Mouse (Mus musculus) spleen, postnatal 14 days (tissue): ENCODE measurements around the gene Tbc1d20.
"Not testable (repeated sequence)": the region's sequence is repeated elsewhere in the genome, so short reads cannot be mapped to it uniquely, and the experiment has no call there.

Experiments used
- DNase-seq, 2 experiments: peaks; one replicate each; pipeline ENCODE4 v3.0.0; 2021 to 2022; ENCODE audit warnings: low spot score in 2 of 2

Tbc1d20 gene

DNA sequence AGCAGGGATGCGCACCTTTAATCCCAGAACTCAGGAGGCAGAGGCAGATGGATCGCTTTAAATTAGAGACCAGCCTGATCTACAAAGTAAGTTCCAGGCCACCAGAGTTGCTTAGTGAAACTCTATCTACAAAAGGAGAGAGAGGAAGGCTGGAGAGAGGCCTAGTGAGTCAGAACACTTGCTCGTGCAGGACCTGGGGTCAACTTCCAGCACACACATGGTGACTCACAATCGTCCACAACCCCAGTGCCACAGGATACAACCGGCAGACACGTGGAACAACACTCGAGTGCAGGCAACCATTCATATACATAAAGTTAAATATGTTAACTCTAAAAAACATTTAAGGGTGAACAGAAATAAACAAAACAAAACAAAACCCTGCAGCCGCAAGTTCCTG is 33.0 kb downstream of the Tbc1d20 start:
- no peak for DNase-seq

DNA sequence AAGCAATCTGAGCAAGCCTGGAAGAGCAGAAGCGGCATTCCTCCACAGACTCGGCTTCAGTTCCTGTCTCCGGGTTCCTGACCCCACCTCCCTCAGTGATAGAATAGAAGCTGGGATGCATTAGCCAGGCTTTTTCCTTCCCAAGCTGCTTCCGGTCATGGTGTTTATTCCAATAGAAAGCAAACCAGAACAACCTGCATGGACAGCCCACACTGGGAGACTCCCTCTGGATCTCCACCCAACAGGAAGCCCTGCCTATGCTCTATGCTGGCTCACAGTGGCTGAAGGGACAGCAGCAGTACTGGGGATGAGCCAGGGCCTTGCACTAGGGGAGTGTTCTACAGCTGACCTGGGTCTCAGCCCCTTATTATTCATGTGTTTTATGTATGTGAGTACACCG is 34.4 kb downstream of the Tbc1d20 start:
- DNase-seq: no peak

GRCm38 (mm10) chr2:152330858-152331423 is 37.3 kb downstream of the Tbc1d20 start:
- no peak for DNase-seq

- peak; percentile 74 to 75 for DNase-seq
These were observed 38.6 kb downstream of the Tbc1d20 start, which contains the start of gene Rbck1 for GRCm38 (mm10) chr2:152332101-152332825. Gene Rbck1, minus strand, starts transcription at chr2:152332653.

GRCm38 (mm10) chr2:152333345-152334006 is 39.8 kb downstream of the Tbc1d20 start:
- no peak for DNase-seq

DNA sequence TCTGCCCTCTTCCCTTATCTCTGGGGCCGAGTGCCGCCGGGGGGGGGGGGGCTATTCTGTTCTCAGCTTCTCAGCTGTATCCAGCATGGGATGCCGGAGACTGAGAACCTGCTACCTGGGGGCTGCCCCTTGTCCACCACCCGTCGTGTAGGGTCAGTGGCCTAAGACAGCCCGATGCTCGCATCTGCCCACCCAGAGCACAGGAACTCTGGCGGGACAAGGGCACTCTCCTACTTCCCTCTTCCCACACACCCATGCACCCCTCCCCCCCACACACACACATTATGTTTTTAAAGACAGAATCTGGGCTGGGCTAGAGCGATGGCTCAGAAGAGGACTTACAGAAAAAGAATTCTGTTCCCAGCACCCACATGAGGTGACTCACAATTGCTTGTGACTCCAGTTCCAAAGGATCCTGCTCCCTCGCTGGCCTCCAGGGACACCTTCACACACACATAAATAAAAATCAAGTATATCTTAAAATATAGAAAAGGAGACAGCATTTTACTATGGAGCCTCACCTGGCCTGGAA is 41.7 kb downstream of the Tbc1d20 start:
- DNase-seq: no peak

DNA sequence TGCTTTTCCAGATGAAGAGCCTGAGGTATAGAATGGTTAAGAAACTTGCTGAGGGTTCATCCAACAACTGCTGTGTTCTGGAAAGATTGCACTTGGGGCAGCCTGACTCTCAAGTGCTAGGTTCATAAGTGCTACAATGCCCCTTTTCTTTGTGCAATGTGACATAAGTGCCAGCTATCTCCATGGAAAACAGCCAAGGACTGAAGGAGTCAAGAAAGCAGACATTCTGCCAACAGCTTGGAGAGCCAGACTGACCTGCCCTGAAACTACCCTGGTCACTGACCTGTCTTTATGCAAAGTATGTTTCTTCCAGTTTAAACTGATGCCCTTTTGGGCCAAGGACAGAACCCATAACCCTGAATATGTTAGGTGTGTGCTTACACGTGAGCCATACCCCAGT is 43.2 kb downstream of the Tbc1d20 start:
- no peak for DNase-seq

DNA sequence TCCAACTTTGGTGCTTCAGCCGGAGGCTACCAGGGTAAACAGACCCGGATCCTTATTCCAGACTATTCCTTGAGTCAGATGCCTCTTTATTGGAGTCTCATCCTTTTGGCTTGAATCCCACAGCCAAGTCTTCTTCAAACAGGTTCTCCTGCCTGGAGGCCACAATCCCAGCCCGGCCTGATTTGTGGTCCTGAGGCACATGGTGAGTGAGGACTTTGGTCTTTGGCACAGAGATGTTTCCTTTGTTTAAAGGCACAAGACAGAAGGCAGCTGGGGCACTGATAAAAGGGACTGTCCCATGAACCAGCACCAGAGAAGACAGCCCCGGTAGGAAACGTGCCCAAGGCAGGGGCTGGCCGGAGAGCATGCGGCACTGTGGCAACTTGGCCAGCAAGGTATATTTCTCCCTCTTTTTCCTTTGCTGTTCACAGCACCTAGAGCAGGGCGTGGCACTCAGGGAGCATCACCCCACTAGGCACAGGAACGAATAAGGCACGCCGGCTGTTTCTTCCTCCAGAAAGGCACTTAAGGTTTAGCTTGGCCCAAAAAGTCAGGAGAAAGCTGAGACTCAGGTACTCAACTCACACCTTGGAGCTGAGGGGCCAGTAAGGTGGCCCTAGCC is 44.1 kb downstream of the Tbc1d20 start:
- no peak for DNase-seq

DNA sequence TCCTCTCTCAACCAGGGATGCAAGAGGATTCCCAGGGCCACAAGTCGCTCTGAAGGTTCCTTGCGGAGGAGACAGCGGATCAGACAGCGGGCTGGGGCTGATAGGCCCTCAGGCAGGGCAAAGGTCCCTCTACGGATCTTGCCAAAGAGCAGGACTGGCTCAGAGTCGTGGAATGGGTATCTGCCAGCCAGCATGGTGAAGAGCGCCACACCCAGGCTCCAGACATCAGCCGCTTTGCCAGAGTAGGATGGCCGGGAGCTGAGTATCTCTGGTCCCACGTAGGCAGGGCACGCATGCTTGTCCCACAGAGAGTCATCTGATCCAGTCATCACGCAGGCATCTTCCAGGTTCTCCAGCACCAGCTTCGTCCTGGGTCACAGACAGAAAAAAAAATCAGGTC is 44.7 kb downstream of the Tbc1d20 start:
- DNase-seq: no peak

DNA sequence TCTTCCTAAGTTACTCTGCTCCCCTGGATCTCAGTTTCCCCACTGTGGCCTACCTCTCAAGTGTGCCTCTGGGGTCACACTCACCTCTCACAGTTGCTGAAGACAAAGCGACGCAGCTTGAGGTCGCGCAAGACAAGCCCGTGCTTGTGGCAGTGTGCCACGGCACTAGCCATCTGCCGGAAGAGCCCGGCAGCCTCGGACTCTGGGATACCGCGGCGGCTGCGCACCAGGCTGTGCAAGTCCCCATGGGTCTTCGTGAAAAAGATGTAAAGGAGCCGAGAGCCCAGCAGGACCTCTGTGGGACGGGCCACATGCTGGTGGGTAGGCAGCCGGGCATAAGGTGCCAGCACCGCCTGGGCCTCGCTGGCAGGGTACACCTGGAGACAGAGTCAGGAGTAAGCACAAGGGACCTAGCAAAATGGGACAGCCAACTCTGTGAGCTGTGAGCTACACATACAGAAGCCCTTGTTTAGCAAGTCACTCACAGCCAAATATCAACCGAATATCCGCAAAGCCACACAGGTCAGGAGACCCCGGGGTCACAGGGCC is 46.1 kb downstream of the Tbc1d20 start:
- DNase-seq: no peak

DNA sequence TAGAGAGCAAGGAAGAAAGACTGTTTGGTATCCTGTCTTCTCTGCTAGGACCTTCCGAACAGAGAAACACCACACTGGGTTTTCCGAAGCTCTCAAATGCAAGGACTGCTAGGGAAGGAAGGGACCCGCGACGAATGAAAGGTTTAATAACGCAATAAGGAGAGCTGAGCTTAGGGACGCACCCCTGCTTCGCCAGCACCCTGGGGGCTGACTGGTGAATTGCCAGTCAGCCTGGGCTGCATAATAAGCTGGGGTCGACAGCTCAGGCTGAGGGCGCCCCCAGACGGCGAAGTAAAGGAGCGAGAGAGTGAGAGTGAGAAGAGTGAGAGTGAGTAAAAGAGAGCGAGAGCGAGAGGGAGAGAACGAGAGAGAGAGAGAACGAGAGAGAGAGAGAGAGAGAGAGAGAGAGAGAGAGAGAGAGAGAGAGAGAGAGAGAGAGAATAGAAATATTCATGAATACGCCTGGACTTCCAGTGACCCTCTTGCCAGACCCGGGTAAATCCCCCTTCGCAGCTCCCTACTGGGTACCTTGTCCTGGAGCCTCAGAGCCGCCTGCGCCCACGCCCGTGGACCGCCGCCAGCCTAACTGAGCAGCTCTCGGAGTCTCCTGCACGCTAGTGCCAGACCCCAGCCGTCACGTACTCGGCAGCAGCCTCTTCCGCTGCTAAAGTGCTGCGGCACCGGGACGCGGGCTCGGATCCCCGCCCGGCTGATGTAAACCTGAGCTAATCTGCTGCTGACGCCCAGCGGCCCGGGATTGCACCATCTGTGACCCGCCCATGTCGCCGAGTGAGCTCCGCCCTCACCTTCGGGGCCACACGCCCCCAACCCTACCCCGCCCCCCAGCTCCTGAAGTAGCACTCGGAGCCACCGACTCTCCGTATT is 49.9 kb downstream of the Tbc1d20 start, which contains the start of gene Trib3:
Gene Trib3, minus strand, starts transcription at position 704 of the 885 bp plus-strand sequence.
- peak; percentile 66 to 74 for DNase-seq

GRCm38 (mm10) chr2:152344361-152344760 is 50.7 kb downstream of the Tbc1d20 start:
- DNase-seq: no peak

DNA sequence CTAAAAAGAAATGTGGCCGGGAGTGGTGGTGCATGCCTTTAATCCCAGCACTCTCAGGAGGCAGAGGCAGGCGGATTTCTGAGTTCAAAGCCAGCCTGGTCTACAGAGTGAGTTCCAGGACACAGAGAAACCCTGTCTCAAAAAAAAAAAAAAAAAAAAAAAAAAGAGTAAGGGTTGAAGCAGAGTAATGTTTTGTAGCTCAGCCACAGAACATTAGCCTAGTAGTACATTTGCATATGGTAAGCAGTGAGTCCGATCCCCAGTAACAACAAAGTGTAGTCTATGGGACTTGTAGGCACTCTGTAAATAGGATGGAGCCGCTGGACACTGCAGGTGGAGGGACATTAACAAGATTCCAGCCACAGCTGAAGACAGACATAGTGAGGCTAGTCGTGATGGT is 51.3 kb downstream of the Tbc1d20 start:
- DNase-seq: no peak

- DNase-seq: no peak
These were observed 51.8 kb downstream of the Tbc1d20 start for GRCm38 (mm10) chr2:152345393-152345792.

- DNase-seq: no peak
These were observed 53.3 kb downstream of the Tbc1d20 start for GRCm38 (mm10) chr2:152346776-152347465.

DNA sequence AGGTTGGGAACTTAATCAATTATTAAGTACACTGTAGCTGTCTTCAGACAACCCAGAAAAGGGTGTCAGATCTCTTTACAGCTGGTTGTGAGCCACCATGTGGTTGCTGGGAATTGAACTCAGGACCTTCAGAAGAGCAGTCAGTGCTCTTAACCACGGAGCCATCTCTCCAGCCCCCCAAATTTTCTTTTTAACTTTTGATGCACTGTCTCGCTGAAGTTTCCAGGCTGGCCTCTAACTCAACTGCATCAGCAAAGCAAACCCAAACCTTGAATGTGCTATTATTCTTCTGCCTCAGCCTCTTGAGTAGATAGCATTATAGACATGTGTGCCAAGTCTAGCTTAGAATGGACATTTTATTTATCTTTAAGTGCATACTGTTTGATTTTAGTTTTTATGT is 54.1 kb downstream of the Tbc1d20 start:
- DNase-seq: no peak

DNA sequence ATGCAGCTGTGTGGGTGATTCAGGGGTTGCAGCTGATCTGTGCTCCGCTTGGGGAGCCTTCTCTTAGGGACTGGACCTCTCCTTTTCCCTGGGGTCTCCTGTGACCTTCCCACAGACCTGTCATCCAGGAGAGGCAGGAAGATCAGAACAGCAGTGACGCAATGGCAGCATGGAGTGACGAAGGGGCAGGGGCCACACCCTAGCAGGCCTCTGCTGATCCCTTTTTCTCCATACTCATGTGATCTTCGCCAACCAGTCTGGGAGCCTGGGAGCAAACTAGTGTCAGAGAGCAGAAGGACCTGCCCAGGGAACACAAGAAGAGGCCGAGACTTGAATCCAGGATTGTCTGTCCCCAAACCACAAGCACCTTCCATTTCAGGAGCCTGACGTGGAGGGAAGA is 55.6 kb downstream of the Tbc1d20 start:
- DNase-seq: no peak

DNA sequence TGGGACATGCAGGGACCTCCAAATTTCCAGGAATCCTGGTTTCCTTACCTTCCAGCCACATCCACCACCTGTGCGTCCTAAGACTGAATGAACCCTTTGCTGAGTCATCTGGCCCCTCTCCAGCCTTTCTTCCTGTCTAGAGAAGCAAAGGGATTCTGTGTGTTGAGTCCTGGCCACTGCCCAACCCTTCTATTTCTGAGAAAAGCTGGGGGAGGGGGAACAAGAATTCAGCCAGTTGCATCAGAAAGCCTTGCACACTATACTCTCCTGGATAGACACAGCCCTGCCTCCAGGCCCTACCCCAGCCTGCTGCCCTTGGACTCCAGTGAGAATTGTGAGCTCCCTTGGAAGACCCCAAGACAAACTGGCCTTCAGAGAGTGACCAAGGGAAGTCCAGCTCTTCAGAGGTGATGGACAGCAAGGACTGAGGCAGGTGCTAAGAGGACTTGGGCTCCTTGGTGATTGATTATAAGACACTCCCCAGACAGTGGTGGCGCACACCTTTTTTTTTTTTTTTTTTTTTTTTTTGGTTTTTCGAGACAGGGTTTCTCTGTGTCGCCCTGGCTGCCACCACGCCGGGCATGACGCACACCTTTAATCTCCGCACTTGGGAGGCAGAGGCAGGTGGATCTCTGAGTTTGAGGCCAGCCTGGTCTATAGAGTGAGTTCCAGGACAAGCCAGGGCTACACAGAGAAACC is 56.4 kb downstream of the Tbc1d20 start:
- no peak for DNase-seq

- DNase-seq: no peak
These were observed 63.6 kb downstream of the Tbc1d20 start for GRCm38 (mm10) chr2:152357254-152357653.

GRCm38 (mm10) chr2:152358977-152359376 is 65.3 kb downstream of the Tbc1d20 start:
- not testable (repeated sequence) for DNase-seq
